In the genomic region with DNA sequence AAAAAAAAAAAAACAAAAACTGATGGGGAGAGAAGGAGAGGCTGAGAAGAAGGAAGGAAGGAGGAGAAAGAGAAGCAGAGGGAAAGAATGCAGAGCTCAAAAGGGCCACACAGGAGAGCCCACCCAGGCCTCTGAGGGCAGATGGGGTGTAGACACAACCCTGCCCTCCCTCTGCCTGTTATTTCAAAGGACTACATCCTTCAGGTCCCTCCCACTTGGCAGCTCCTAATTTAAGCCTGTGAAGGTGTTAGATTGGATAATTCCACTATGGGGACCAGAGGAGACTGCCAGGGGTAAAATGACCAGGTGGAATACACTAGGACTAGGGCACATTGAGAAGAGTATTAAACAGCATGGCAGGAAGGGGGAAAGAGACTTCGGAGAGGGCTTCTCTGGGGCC, we compare ENCODE assay signal across 9 mouse cellular contexts. TPM values are rescaled to one million over a fixed set of nuclear protein-coding genes. Genes with fewer than 3 reads are reported as not detected.
DNase-seq lines count a peak whose midpoint lies in the region; ATAC-seq lines count a peak whose summit lies in the region.
"Had no signal": no experiment of that assay in that cellular context is flagged by ENCODE, and none has a peak within 500 bp of the region (broad histone marks: within the 10 kb centered on the region; RNA-seq: fewer than 3 reads in every experiment).

No protein-coding gene starts in this region.

- peak overlapping the region; percentile 65 for H3K4me2 ChIP-seq in lung, embryonic 15.5 days
- H3K4me2 ChIP-seq in intestine, embryonic 15.5 days (replicated peaks): peak overlapping the region; percentile 56
- H3K4me2 ChIP-seq in stomach, embryonic 14.5 days (replicated peaks; ENCODE audit: low read depth, low read length): peak overlapping the region; percentile 39

- ATAC-seq in frontal cortex, adult (ENCODE audit: low TSS enrichment): peak; percentile 38
- ATAC-seq in lung, embryonic 15.5 days (ENCODE audit: borderline replicate concordance, extremely low read depth, low FRiP score, low TSS enrichment): no peak; the same call in 1 of the 2 replicates
- ATAC-seq in intestine, embryonic 15.5 days: 0 out of 2 replicates have a peak, but pooled peaks have one; percentile 14
- ATAC-seq in stomach, embryonic 14.5 days (ENCODE audit: insufficient number of reproducible peaks, insufficient read depth, low FRiP score, low read depth): no peak

- DNase-seq in frontal cortex, postnatal 14 days (ENCODE audit: low spot score in 2 of 2): no peak
- DNase-seq in lung, postnatal 25 days (ENCODE audit: low spot score): no peak
- no peak for DNase-seq in right cerebral cortex, postnatal 14 days
- no peak for DNase-seq in embryo, embryonic 11 days
- DNase-seq: liver, embryonic 13.5 days had no signal

- H3K27ac ChIP-seq in lung, embryonic 15.5 days: peak overlapping the region; percentile 85
- peak overlapping the region; percentile 62 for H3K27ac ChIP-seq in intestine, embryonic 15.5 days
- peak overlapping the region; percentile 1; the same call in 1 of the 2 replicates for H3K27ac ChIP-seq in stomach, embryonic 14.5 days (ENCODE audit: low read length)
- H3K27ac ChIP-seq: liver, embryonic 13.5 days had no signal

- no peaks in the 10 kb centered on the region for H3K36me3 ChIP-seq in lung, embryonic 15.5 days
- H3K36me3 ChIP-seq in intestine, embryonic 15.5 days: no peaks in the 10 kb centered on the region
- H3K36me3 ChIP-seq in stomach, embryonic 14.5 days (ENCODE audit: control insufficient read depth, insufficient read depth, low read length): no peaks in the 10 kb centered on the region
- H3K36me3 ChIP-seq: liver, embryonic 13.5 days had no signal

- peak overlapping the region; percentile 27 for H3K4me3 ChIP-seq in lung, embryonic 15.5 days
- no peak overlapping the region for H3K4me3 ChIP-seq in intestine, embryonic 15.5 days (replicated peaks)
- no peak overlapping the region for H3K4me3 ChIP-seq in stomach, embryonic 14.5 days (ENCODE audit: low read depth, low read length)
- H3K4me3 ChIP-seq: liver, embryonic 13.5 days had no signal

- H3K4me1 ChIP-seq in lung, embryonic 15.5 days: peaks cover 35% of the 10 kb centered on the region
- peaks cover 14% of the 10 kb centered on the region for H3K4me1 ChIP-seq in intestine, embryonic 15.5 days (replicated peaks)
- peaks cover 21% of the 10 kb centered on the region for H3K4me1 ChIP-seq in stomach, embryonic 14.5 days (ENCODE audit: control insufficient read depth, insufficient read depth, low read length)

- H3K27me3 ChIP-seq in lung, embryonic 15.5 days: no peaks in the 10 kb centered on the region; the same call in 1 of the 2 replicates
- H3K27me3 ChIP-seq in intestine, embryonic 15.5 days (replicated peaks): no peaks in the 10 kb centered on the region
- no peaks in the 10 kb centered on the region for H3K27me3 ChIP-seq in stomach, embryonic 14.5 days (ENCODE audit: control insufficient read depth, insufficient read depth, low read length)

- no peaks in the 10 kb centered on the region for H3K9me3 ChIP-seq in lung, embryonic 15.5 days
- no peaks in the 10 kb centered on the region for H3K9me3 ChIP-seq in intestine, embryonic 15.5 days
- H3K9me3 ChIP-seq in stomach, embryonic 14.5 days (ENCODE audit: control insufficient read depth, low read depth, low read length): no peaks in the 10 kb centered on the region
- H3K9me3 ChIP-seq: liver, embryonic 13.5 days had no signal

- no peak overlapping the region for H3K9ac ChIP-seq in lung, embryonic 15.5 days
- H3K9ac ChIP-seq in intestine, embryonic 15.5 days: no peak overlapping the region
- H3K9ac ChIP-seq in stomach, embryonic 14.5 days (replicated peaks; ENCODE audit: low read depth, low read length): no peak overlapping the region
- H3K9ac ChIP-seq: liver, embryonic 13.5 days had no signal

- 0% methylated on average over 1 of the region's 1 CpGs for WGBS in lung, embryonic 15.5 days
- 40% methylated on average over 1 of the region's 1 CpGs for WGBS in intestine, embryonic 15.5 days
- 43% methylated on average over 1 of the region's 1 CpGs for WGBS in stomach, embryonic 14.5 days

RNA-seq across cellular contexts. Expression of a gene that starts 37.6 kb away (rescaled TPM):
- 57.3 and 58.8 TPM in 2 replicates for polyA plus RNA-seq in lung, embryonic 15.5 days (2015; fragmentation: Nextera tagmentation; extraction: Ambion mirVana)
- 72.5 and 89.8 TPM in 2 replicates for polyA plus RNA-seq in intestine, embryonic 15.5 days (2015; fragmentation: Nextera tagmentation; extraction: Ambion mirVana)
- polyA plus RNA-seq in stomach, embryonic 14.5 days (2014; fragmentation: Nextera tagmentation; extraction: Ambion mirVana): 47.6 and 47.9 TPM in 2 replicates

Comparison
In these comparisons a context has a peak if more than half of its experiments do, and no peak if none do; other contexts are left out.
1. ATAC-seq: peak in frontal cortex, adult (single experiment) and intestine, embryonic 15.5 days (single experiment); none in lung, embryonic 15.5 days (single experiment) and stomach, embryonic 14.5 days (single experiment).
2. H3K27ac ChIP-seq: peak in every context shown above with its lines; median percentile 85 in lung, embryonic 15.5 days; 62 in intestine, embryonic 15.5 days; 1 in stomach, embryonic 14.5 days.
3. Peak in every context shown above with its lines, with median percentiles within 50 percentile points of each other: H3K4me2 ChIP-seq.